Mouse (Mus musculus): ENCODE results near the gene Eef1akmt4. TPM values are rescaled to one million over a fixed set of nuclear protein-coding genes. Genes with fewer than 3 reads are reported as not detected.

The Eef1akmt4 gene
- polyA plus RNA-seq, 1 experiment from 2014 or later, result 33.1 TPM

MicroRNA genes within 50 kb of the gene (microRNA counts, 519-probe panel; counts per million panel counts)
- microRNA mmu-miR-1224, result 2,620 counts per million, percentile 55 among the panel's probes with 10 or more counts

Small RNA genes lying within 50 kb of the gene (microRNA-seq; reads per million reads assigned to microRNA genes)
- gene Mir1224 (ENCODE audit: borderline number of aligned reads), result 7.0 reads per million, percentile 25 among the genes with 10 or more reads in this experiment

Other genes with a start within 250 kb of the Eef1akmt4 start
- gene Abcc5, start 185.2 kb upstream of the Eef1akmt4 start, polyA plus RNA-seq (2014; fragmentation: Nextera tagmentation; extraction: Ambion mirVana), result 63.5 and 63.8 TPM in 2 replicates
- gene Eif2b5, start 112.8 kb upstream of the Eef1akmt4 start, polyA plus RNA-seq (2014; fragmentation: Nextera tagmentation; extraction: Ambion mirVana), result 82.4 and 88.0 TPM in 2 replicates
- 26.5 and 30.8 TPM in 2 replicates for gene Dvl3, start 94.6 kb upstream of the Eef1akmt4 start, polyA plus RNA-seq (2014; fragmentation: Nextera tagmentation; extraction: Ambion mirVana)
- 573 and 628 TPM in 2 replicates for gene Ap2m1, start 76.1 kb upstream of the Eef1akmt4 start, polyA plus RNA-seq (2014; fragmentation: Nextera tagmentation; extraction: Ambion mirVana)
- 54.2 and 61.5 TPM in 2 replicates for gene Abcf3, start 63.0 kb upstream of the Eef1akmt4 start, polyA plus RNA-seq (2014; fragmentation: Nextera tagmentation; extraction: Ambion mirVana)
- 2.2 and 3.1 TPM in 2 replicates for gene Vwa5b2, start 22.1 kb upstream of the Eef1akmt4 start, polyA plus RNA-seq (2014; fragmentation: Nextera tagmentation; extraction: Ambion mirVana)
- 0.70 TPM in 1 of 2 replicates, not detected in the other for gene Gm49333, start within 50 bp of the Eef1akmt4 start, polyA plus RNA-seq (2014; fragmentation: Nextera tagmentation; extraction: Ambion mirVana)
- gene Alg3, start 142 bp downstream of the Eef1akmt4 start, polyA plus RNA-seq (2014; fragmentation: Nextera tagmentation; extraction: Ambion mirVana), result 40.2 and 40.6 TPM in 2 replicates
- gene Camk2n2, start 9.7 kb downstream of the Eef1akmt4 start, polyA plus RNA-seq (2014; fragmentation: Nextera tagmentation; extraction: Ambion mirVana), result 2.1 and 3.0 TPM in 2 replicates
- 3.3 and 5.0 TPM in 2 replicates for gene Ece2, start 18.2 kb downstream of the Eef1akmt4 start, polyA plus RNA-seq (2014; fragmentation: Nextera tagmentation; extraction: Ambion mirVana)
- gene Psmd2, start 40.1 kb downstream of the Eef1akmt4 start, polyA plus RNA-seq (2014; fragmentation: Nextera tagmentation; extraction: Ambion mirVana), result 278 and 312 TPM in 2 replicates
- gene Eif4g1, start 56.7 kb downstream of the Eef1akmt4 start, polyA plus RNA-seq (2014; fragmentation: Nextera tagmentation; extraction: Ambion mirVana), result 153 and 157 TPM in 2 replicates
- 10.9 and 11.2 TPM in 2 replicates for gene Fam131a, start 81.6 kb downstream of the Eef1akmt4 start, polyA plus RNA-seq (2014; fragmentation: Nextera tagmentation; extraction: Ambion mirVana)
- 107 and 115 TPM in 2 replicates for gene Polr2h, start 106.1 kb downstream of the Eef1akmt4 start, polyA plus RNA-seq (2014; fragmentation: Nextera tagmentation; extraction: Ambion mirVana)
- gene Clcn2, start 106.2 kb downstream of the Eef1akmt4 start, polyA plus RNA-seq (2014; fragmentation: Nextera tagmentation; extraction: Ambion mirVana), result 11.9 and 13.3 TPM in 2 replicates
- gene Chrd, start 121.5 kb downstream of the Eef1akmt4 start, polyA plus RNA-seq (2014; fragmentation: Nextera tagmentation; extraction: Ambion mirVana), result 9.1 and 11.7 TPM in 2 replicates
- 0.54 and 0.89 TPM in 2 replicates for gene Thpo, start 122.9 kb downstream of the Eef1akmt4 start, polyA plus RNA-seq (2014; fragmentation: Nextera tagmentation; extraction: Ambion mirVana)